Mouse (Mus musculus) cerebellum, postnatal 14 days (tissue): ENCODE results near the gene Fam213b.

Experiments
- DNase-seq, 2 experiments: peaks; one replicate each; pipeline ENCODE4 v3.0.0; 2021; ENCODE audit warnings: mixed read lengths in 2 of 2

Gene Fam213b

GRCm38 (mm10) chr4:154898506-154899446 lies at the start of gene Fam213b:
Gene Fam213b (minus strand): TSS chr4:154899135.
- peak; percentile 85 to 87 for DNase-seq

- peak; percentile 66 to 70 for DNase-seq
Measured at GRCm38 (mm10) chr4:154948066-154948939, 49.4 kb upstream of the Fam213b start.

- DNase-seq = peak; percentile 84 to 88
Measured at GRCm38 (mm10) chr4:154946319-154946718, 47.4 kb upstream of the Fam213b start.

GRCm38 (mm10) chr4:154944121-154944590 lies 45.2 kb upstream of the Fam213b start:
- DNase-seq = peak; percentile 84 to 86

GRCm38 (mm10) chr4:154943323-154944039 lies 44.5 kb upstream of the Fam213b start:
- no peak for DNase-seq

GRCm38 (mm10) chr4:154942632-154943322 lies 43.8 kb upstream of the Fam213b start:
- DNase-seq = no peak

- DNase-seq = no peak
Measured at GRCm38 (mm10) chr4:154941831-154942230, 42.9 kb upstream of the Fam213b start.

GRCm38 (mm10) chr4:154940156-154940555 lies 41.2 kb upstream of the Fam213b start:
- DNase-seq = no peak

GRCm38 (mm10) chr4:154937746-154938145 lies 38.8 kb upstream of the Fam213b start:
- no peak for DNase-seq

GRCm38 (mm10) chr4:154936542-154937255 lies 37.8 kb upstream of the Fam213b start:
- DNase-seq = no peak

GRCm38 (mm10) chr4:154935788-154936187 lies 36.9 kb upstream of the Fam213b start:
- no peak for DNase-seq

- no peak for DNase-seq
Measured at GRCm38 (mm10) chr4:154934800-154935199, 35.9 kb upstream of the Fam213b start.

GRCm38 (mm10) chr4:154933306-154933907 lies 34.5 kb upstream of the Fam213b start:
- no peak for DNase-seq

GRCm38 (mm10) chr4:154929088-154929660 lies 30.2 kb upstream of the Fam213b start:
- DNase-seq = no peak

GRCm38 (mm10) chr4:154928395-154929087 lies 29.6 kb upstream of the Fam213b start, which contains the start of gene Tnfrsf14:
Gene Tnfrsf14 (minus strand): TSS chr4:154928563.
- no peak for DNase-seq

- DNase-seq = no peak
Measured at GRCm38 (mm10) chr4:154927899-154928337, 29.0 kb upstream of the Fam213b start.

GRCm38 (mm10) chr4:154926969-154927898 lies 28.3 kb upstream of the Fam213b start:
- DNase-seq = no peak

GRCm38 (mm10) chr4:154925413-154925812 lies 26.5 kb upstream of the Fam213b start:
- DNase-seq = peak in 1 of 2 experiments; percentile 42
